Mouse (Mus musculus) neural tube, embryonic 13.5 days (tissue): ENCODE results near the gene Gm47995. TPM values are rescaled to one million over a fixed set of nuclear protein-coding genes. Genes with fewer than 3 reads are reported as not detected.
"Not testable (repeated sequence)": the region's sequence is repeated elsewhere in the genome, so short reads cannot be mapped to it uniquely, and the experiment has no call there.

Experiments
- ATAC-seq: fragments of 200-750 bp; cut with Nextera tagmentation; 2 replicates; pipeline ENCODE4 v1.8.0; 2017; ENCODE audit warnings: low read depth, mild to moderate bottlenecking, moderate TSS enrichment, moderate library complexity
- H3K27ac ChIP-seq: fragments of 300-500 bp; sonication (generic); replicated peaks from 2 replicates; pipeline ENCODE4 v1.5.1; 2015; ENCODE audit warnings: moderate library complexity, mild to moderate bottlenecking, inconsistent platforms
- H3K27me3 ChIP-seq: fragments of 300-500 bp; sonication (generic); 2 replicates; pipeline ENCODE4 v1.6.1; 2015; ENCODE audit warnings: mild to moderate bottlenecking, inconsistent platforms
- H3K36me3 ChIP-seq: fragments of 300-500 bp; sonication (generic); 2 replicates; pipeline ENCODE4 v1.6.1; 2015; ENCODE audit warnings: mild to moderate bottlenecking, inconsistent platforms
- H3K4me1 ChIP-seq: fragments of 300-500 bp; sonication (generic); replicated peaks from 2 replicates; pipeline ENCODE4 v1.6.1; 2015; ENCODE audit warnings: inconsistent platforms
- H3K4me2 ChIP-seq: fragments of 300-500 bp; sonication (generic); 2 replicates; pipeline ENCODE4 v1.6.1; 2015; ENCODE audit warnings: inconsistent platforms, mild to moderate bottlenecking, moderate library complexity
- H3K4me3 ChIP-seq: fragments of 300-500 bp; sonication (generic); 2 replicates; pipeline ENCODE4 v1.5.1; 2015; ENCODE audit warnings: mild to moderate bottlenecking, inconsistent platforms
- H3K9ac ChIP-seq: fragments of 300-500 bp; sonication (generic); 2 replicates; pipeline ENCODE4 v1.6.1; 2015; ENCODE audit warnings: moderate library complexity, mild to moderate bottlenecking, inconsistent platforms
- H3K9me3 ChIP-seq: fragments of 300-500 bp; sonication (generic); 2 replicates; pipeline ENCODE4 v1.6.1; 2016; ENCODE audit warnings: inconsistent platforms
- WGBS: fragments of 180-500 bp; shearing (Covaris S2); methylation state at CpG from one replicate; pipeline ENCODE4 v1.1.7; 2015; 5-methylcytosine and 5-hydroxymethylcytosine counted together
- polyA plus RNA-seq: library from polyadenylated mRNA; unstranded; fragments of >200 nt; fragmentation: Nextera tagmentation; extraction: Ambion mirVana; gene quantifications from 2 replicates; pipeline ENCODE4 v1.2.1, GENCODE M21; 2015

Gm47995 gene
- not detected in 2 replicates for polyA plus RNA-seq

GRCm38 (mm10) chr1:151198120-151198519 is at the start of gene Gm47995:
TSS of gene Gm47995 (plus strand) at chr1:151198448.
- H3K4me2 ChIP-seq, H3K9me3 ChIP-seq, H3K9ac ChIP-seq, ATAC-seq, H3K27ac ChIP-seq, H3K27me3 ChIP-seq, H3K36me3 ChIP-seq, H3K4me1 ChIP-seq, H3K4me3 ChIP-seq: not testable (repeated sequence)
- WGBS, result 88% methylated on average over 3 of the region's 4 CpGs

GRCm38 (mm10) chr1:151150211-151150610 is 48.0 kb upstream of the Gm47995 start:
- H3K4me1 ChIP-seq, result no peaks in the 10 kb centered on the region
- WGBS, result 95% methylated on average over 7 of the region's 7 CpGs
- ATAC-seq, result no peak
- no peaks in the 10 kb centered on the region for H3K27me3 ChIP-seq
- H3K36me3 ChIP-seq, result no peaks in the 10 kb centered on the region
- H3K27ac ChIP-seq, result no peak overlapping the region
- no peak overlapping the region for H3K4me2 ChIP-seq
- H3K4me3 ChIP-seq, result no peak overlapping the region
- no peaks in the 10 kb centered on the region for H3K9me3 ChIP-seq
- no peak overlapping the region for H3K9ac ChIP-seq

GRCm38 (mm10) chr1:151151089-151151488 is 47.2 kb upstream of the Gm47995 start:
- WGBS, result 76% methylated on average over 2 of the region's 2 CpGs

GRCm38 (mm10) chr1:151153056-151153652 is 45.1 kb upstream of the Gm47995 start:
- no peak overlapping the region for H3K9ac ChIP-seq
- no peak overlapping the region for H3K27ac ChIP-seq
- no peaks in the 10 kb centered on the region for H3K36me3 ChIP-seq
- 90% methylated on average over 6 of the region's 6 CpGs for WGBS
- no peak overlapping the region for H3K4me3 ChIP-seq
- no peaks in the 10 kb centered on the region for H3K27me3 ChIP-seq
- no peak for ATAC-seq
- no peaks in the 10 kb centered on the region for H3K9me3 ChIP-seq
- H3K4me1 ChIP-seq, result peaks cover 9% of the 10 kb centered on the region
- H3K4me2 ChIP-seq, result no peak overlapping the region

More at GRCm38 (mm10) chr1:151151089-151151488, 47.2 kb upstream of the Gm47995 start:
- no peaks in the 10 kb centered on the region for H3K27me3 ChIP-seq
- no peaks in the 10 kb centered on the region for H3K4me1 ChIP-seq
- H3K9me3 ChIP-seq, result no peaks in the 10 kb centered on the region
- H3K4me3 ChIP-seq, result no peak overlapping the region
- no peak for ATAC-seq
- H3K36me3 ChIP-seq, result no peaks in the 10 kb centered on the region
- H3K4me2 ChIP-seq, result no peak overlapping the region
- H3K9ac ChIP-seq, result no peak overlapping the region
- no peak overlapping the region for H3K27ac ChIP-seq

GRCm38 (mm10) chr1:151154131-151154530 is 44.1 kb upstream of the Gm47995 start:
- not testable (repeated sequence) for H3K4me3 ChIP-seq, H3K9me3 ChIP-seq, H3K4me2 ChIP-seq, H3K36me3 ChIP-seq, H3K27ac ChIP-seq, H3K9ac ChIP-seq, H3K27me3 ChIP-seq, ATAC-seq
- 92% methylated on average over 9 of the region's 9 CpGs for WGBS
- peaks cover 11% of the 10 kb centered on the region for H3K4me1 ChIP-seq

- WGBS, result 88% methylated on average over 3 of the region's 3 CpGs
- H3K27ac ChIP-seq, result no peak overlapping the region
- H3K9me3 ChIP-seq, result no peaks in the 10 kb centered on the region
- no peak for ATAC-seq
- no peaks in the 10 kb centered on the region for H3K27me3 ChIP-seq
- H3K9ac ChIP-seq, result no peak overlapping the region
- H3K4me1 ChIP-seq, result peaks cover 16% of the 10 kb centered on the region
- no peak overlapping the region for H3K4me3 ChIP-seq
- H3K36me3 ChIP-seq, result no peaks in the 10 kb centered on the region
- no peak overlapping the region for H3K4me2 ChIP-seq
Observed at GRCm38 (mm10) chr1:151156129-151156528, 42.1 kb upstream of the Gm47995 start.

GRCm38 (mm10) chr1:151156777-151157632 is 41.2 kb upstream of the Gm47995 start:
- H3K36me3 ChIP-seq, result no peaks in the 10 kb centered on the region
- H3K27ac ChIP-seq, result no peak overlapping the region
- no peak overlapping the region for H3K4me3 ChIP-seq
- no peaks in the 10 kb centered on the region for H3K9me3 ChIP-seq
- no peak overlapping the region for H3K4me2 ChIP-seq
- H3K9ac ChIP-seq, result no peak overlapping the region
- WGBS, result 81% methylated on average over 7 of the region's 7 CpGs
- no peaks in the 10 kb centered on the region for H3K27me3 ChIP-seq
- peaks cover 16% of the 10 kb centered on the region for H3K4me1 ChIP-seq
- ATAC-seq, result no peak

- Histone ChIP-seq H3K27ac (no peak overlapping the region), H3K4me2 (peak overlapping the region; percentile 7; the same call in 1 of the 2 replicates), H3K36me3 (no peaks in the 10 kb centered on the region), H3K9me3 (no peaks in the 10 kb centered on the region), H3K4me1 (peaks cover 16% of the 10 kb centered on the region), H3K9ac (no peak overlapping the region), H3K27me3 (no peaks in the 10 kb centered on the region), H3K4me3 (no peak overlapping the region)
- peak; percentile 69; the same call in 1 of the 2 replicates for ATAC-seq
- 27% methylated on average over 9 of the region's 9 CpGs for WGBS
Observed at GRCm38 (mm10) chr1:151157963-151158856, 40.0 kb upstream of the Gm47995 start.

GRCm38 (mm10) chr1:151158857-151159510 is 39.3 kb upstream of the Gm47995 start:
- H3K4me3 ChIP-seq, result no peak overlapping the region
- no peaks in the 10 kb centered on the region for H3K9me3 ChIP-seq
- no peaks in the 10 kb centered on the region for H3K36me3 ChIP-seq
- ATAC-seq, result no peak
- peaks cover 16% of the 10 kb centered on the region for H3K4me1 ChIP-seq
- no peak overlapping the region for H3K27ac ChIP-seq
- WGBS, result 92% methylated on average over 2 of the region's 2 CpGs
- H3K27me3 ChIP-seq, result no peaks in the 10 kb centered on the region
- H3K9ac ChIP-seq, result no peak overlapping the region
- H3K4me2 ChIP-seq, result no peak overlapping the region

GRCm38 (mm10) chr1:151166031-151166430 is 32.2 kb upstream of the Gm47995 start:
- H3K4me2 ChIP-seq, result no peak overlapping the region
- no peaks in the 10 kb centered on the region for H3K27me3 ChIP-seq
- H3K9me3 ChIP-seq, result no peaks in the 10 kb centered on the region
- H3K36me3 ChIP-seq, result no peaks in the 10 kb centered on the region
- WGBS, result 25% methylated on average over 8 of the region's 8 CpGs
- H3K9ac ChIP-seq, result no peak overlapping the region
- H3K4me3 ChIP-seq, result no peak overlapping the region
- H3K27ac ChIP-seq, result no peak overlapping the region
- no peak for ATAC-seq
- peaks cover 22% of the 10 kb centered on the region for H3K4me1 ChIP-seq

- no peak overlapping the region for H3K9ac ChIP-seq
- H3K36me3 ChIP-seq, result no peaks in the 10 kb centered on the region
- WGBS, result 6% methylated on average over 12 of the region's 12 CpGs
- H3K4me3 ChIP-seq, result no peak overlapping the region
- peak overlapping the region; percentile 1; the same call in 1 of the 2 replicates for H3K4me2 ChIP-seq
- peak; percentile 49; the same call in 1 of the 2 replicates for ATAC-seq
- H3K27ac ChIP-seq, result no peak overlapping the region; the same call in 1 of the 2 replicates
- H3K9me3 ChIP-seq, result no peaks in the 10 kb centered on the region
- H3K27me3 ChIP-seq, result no peaks in the 10 kb centered on the region
- H3K4me1 ChIP-seq, result peaks cover 30% of the 10 kb centered on the region
Observed at GRCm38 (mm10) chr1:151167297-151168047, 30.8 kb upstream of the Gm47995 start.
